Mouse (Mus musculus): ENCODE measurements around the gene Erich6b. TPM values are rescaled to one million over a fixed set of nuclear protein-coding genes. Genes with fewer than 3 reads are reported as not detected.

Gene Erich6b
- polyA plus RNA-seq (2021): not detected

GRCm38 (mm10) chr14:75642080-75642479 lies at the start of gene Erich6b:
Erich6b (plus strand) TSS chr14:75642259.
- ChIA-PET CTCF (interaction anchor here (1.2 kb wide), 1 partner anchor 14 kb away, joined by 3 read pairs; no protein-coding TSS in a partner anchor), POLR2A (interaction anchor here (0.5 kb wide), 1 partner anchor 1652 kb away, joined by 4 read pairs; no protein-coding TSS in a partner anchor)
- ATAC-seq: no peak
- H3K27me3 ChIP-seq: no peaks in the 10 kb centered on the region
- DNase-seq (ENCODE audit: low read depth, low spot score): no peak
- no peak for TF ChIP-seq CTCF (IDR thresholded peaks at IDR 0.05)
- in situ Hi-C loops (cut with MboI; ENCODE audit: low pct_unique_long_range_greater_than_20kb): loop anchor here (5.0 kb wide), 1 partner anchor 75 kb away; no protein-coding TSS in a partner anchor

GRCm38 (mm10) chr14:75592978-75593377 lies 49.1 kb upstream of the Erich6b start, which contains the start of gene Spert:
Spert (minus strand) TSS chr14:75593116.
- ChIA-PET CTCF (interaction anchor here (1.3 kb wide), 1 partner anchor 16 kb away, joined by 3 read pairs; no protein-coding TSS in a partner anchor), POLR2A (no interaction called here)
- peaks cover 34% of the 10 kb centered on the region for H3K27me3 ChIP-seq
- in situ Hi-C loops (cut with MboI; ENCODE audit: low pct_unique_long_range_greater_than_20kb): no loop called here
- ATAC-seq (no peak), DNase-seq (ENCODE audit: low read depth, low spot score) (no peak)
- no peak for TF ChIP-seq CTCF (IDR thresholded peaks at IDR 0.05)

GRCm38 (mm10) chr14:75609176-75609575 lies 32.9 kb upstream of the Erich6b start:
- in situ Hi-C loops (cut with MboI; ENCODE audit: low pct_unique_long_range_greater_than_20kb): no loop called here

GRCm38 (mm10) chr14:75616375-75616774 lies 25.7 kb upstream of the Erich6b start:
- no peak for ATAC-seq
- CTCF ChIA-PET: no interaction called here
- in situ Hi-C loops (cut with MboI; ENCODE audit: low pct_unique_long_range_greater_than_20kb): no loop called here

More at GRCm38 (mm10) chr14:75609176-75609575, 32.9 kb upstream of the Erich6b start:
- no peak for TF ChIP-seq CTCF (IDR thresholded peaks at IDR 0.05)
- peaks cover 14% of the 10 kb centered on the region for H3K27me3 ChIP-seq
- POLR2A ChIA-PET: no interaction called here
- CTCF ChIA-PET: interaction anchor here (0.9 kb wide), 1 partner anchor 16 kb away, joined by 3 read pairs; the partner anchor contains the start of gene Spert
- DNase-seq (ENCODE audit: low read depth, low spot score): no peak
- ATAC-seq: no peak

GRCm38 (mm10) chr14:75622984-75623383 lies 19.1 kb upstream of the Erich6b start:
- DNase-seq (ENCODE audit: low read depth, low spot score) (no peak), ATAC-seq (no peak)
- ChIA-PET CTCF (no interaction called here), POLR2A (no interaction called here)
- peaks cover 51% of the 10 kb centered on the region for H3K27me3 ChIP-seq
- TF ChIP-seq CTCF (IDR thresholded peaks at IDR 0.05): no peak
- in situ Hi-C loops (cut with MboI; ENCODE audit: low pct_unique_long_range_greater_than_20kb): no loop called here

More at GRCm38 (mm10) chr14:75616375-75616774, 25.7 kb upstream of the Erich6b start:
- TF ChIP-seq CTCF (IDR thresholded peaks at IDR 0.05): no peak
- POLR2A ChIA-PET: no interaction called here
- peaks cover 50% of the 10 kb centered on the region for H3K27me3 ChIP-seq
- DNase-seq (ENCODE audit: low read depth, low spot score): no peak

- ChIA-PET CTCF (interaction anchor here (1.5 kb wide), 1 partner anchor 13 kb away, joined by 3 read pairs; no protein-coding TSS in a partner anchor), POLR2A (no interaction called here)
- ATAC-seq (no peak), DNase-seq (ENCODE audit: low read depth, low spot score) (no peak)
- in situ Hi-C loops (cut with MboI; ENCODE audit: low pct_unique_long_range_greater_than_20kb): no loop called here
- H3K27me3 ChIP-seq: peaks cover 12% of the 10 kb centered on the region
- no peak for TF ChIP-seq CTCF (IDR thresholded peaks at IDR 0.05)
These were observed 13.2 kb upstream of the Erich6b start for GRCm38 (mm10) chr14:75628870-75629269.

- TF ChIP-seq CTCF (IDR thresholded peaks at IDR 0.05): no peak
- ChIA-PET CTCF (no interaction called here), POLR2A (no interaction called here)
- peak; percentile 89 for ATAC-seq
- in situ Hi-C loops (cut with MboI; ENCODE audit: low pct_unique_long_range_greater_than_20kb): no loop called here
- H3K27me3 ChIP-seq: no peaks in the 10 kb centered on the region
- peak; percentile 66 for DNase-seq (ENCODE audit: low read depth, low spot score)
These were observed 6.7 kb upstream of the Erich6b start for GRCm38 (mm10) chr14:75635350-75635749.

- in situ Hi-C loops (cut with MboI; ENCODE audit: low pct_unique_long_range_greater_than_20kb): no loop called here
- no peak for ATAC-seq
- no peak for TF ChIP-seq CTCF (IDR thresholded peaks at IDR 0.05)
- DNase-seq (ENCODE audit: low read depth, low spot score): no peak
- H3K27me3 ChIP-seq: no peaks in the 10 kb centered on the region
- ChIA-PET CTCF (no interaction called here), POLR2A (no interaction called here)
These were observed 6.0 kb upstream of the Erich6b start for GRCm38 (mm10) chr14:75636107-75636506.

- in situ Hi-C loops (cut with MboI; ENCODE audit: low pct_unique_long_range_greater_than_20kb): no loop called here
- CTCF ChIA-PET: no interaction called here
- no peak for TF ChIP-seq CTCF (IDR thresholded peaks at IDR 0.05)
- ATAC-seq (no peak), DNase-seq (ENCODE audit: low read depth, low spot score) (no peak)
- POLR2A ChIA-PET: no interaction called here
- H3K27me3 ChIP-seq: no peaks in the 10 kb centered on the region
These were observed 4.4 kb upstream of the Erich6b start for GRCm38 (mm10) chr14:75637641-75638040.

GRCm38 (mm10) chr14:75640846-75641245 lies 1.2 kb upstream of the Erich6b start:
- TF ChIP-seq CTCF (IDR thresholded peaks at IDR 0.05): peak; percentile 48
- POLR2A ChIA-PET: no interaction called here
- DNase-seq (ENCODE audit: low read depth, low spot score) (no peak), ATAC-seq (no peak)
- H3K27me3 ChIP-seq: no peaks in the 10 kb centered on the region
- CTCF ChIA-PET: interaction anchor here (1.2 kb wide), 1 partner anchor 13 kb away, joined by 3 read pairs; no protein-coding TSS in a partner anchor
- in situ Hi-C loops (cut with MboI; ENCODE audit: low pct_unique_long_range_greater_than_20kb): loop anchor here (5.0 kb wide), 1 partner anchor 76 kb away; no protein-coding TSS in a partner anchor

GRCm38 (mm10) chr14:75641369-75641768 lies 690 bp upstream of the Erich6b start:
- in situ Hi-C loops (cut with MboI; ENCODE audit: low pct_unique_long_range_greater_than_20kb): loop anchor here (5.0 kb wide), 1 partner anchor 76 kb away; no protein-coding TSS in a partner anchor
- TF ChIP-seq CTCF (IDR thresholded peaks at IDR 0.05): peak; percentile 30

More at GRCm38 (mm10) chr14:75641369-75641768, 690 bp upstream of the Erich6b start:
- CTCF ChIA-PET: interaction anchor here (1.2 kb wide), 1 partner anchor 13 kb away, joined by 3 read pairs; no protein-coding TSS in a partner anchor
- ATAC-seq: no peak
- no peaks in the 10 kb centered on the region for H3K27me3 ChIP-seq
- DNase-seq (ENCODE audit: low read depth, low spot score): no peak
- POLR2A ChIA-PET: no interaction called here

Measured in Patski (cell line).